Mouse (Mus musculus): ENCODE data around the gene Pip4k2a.

DNA sequence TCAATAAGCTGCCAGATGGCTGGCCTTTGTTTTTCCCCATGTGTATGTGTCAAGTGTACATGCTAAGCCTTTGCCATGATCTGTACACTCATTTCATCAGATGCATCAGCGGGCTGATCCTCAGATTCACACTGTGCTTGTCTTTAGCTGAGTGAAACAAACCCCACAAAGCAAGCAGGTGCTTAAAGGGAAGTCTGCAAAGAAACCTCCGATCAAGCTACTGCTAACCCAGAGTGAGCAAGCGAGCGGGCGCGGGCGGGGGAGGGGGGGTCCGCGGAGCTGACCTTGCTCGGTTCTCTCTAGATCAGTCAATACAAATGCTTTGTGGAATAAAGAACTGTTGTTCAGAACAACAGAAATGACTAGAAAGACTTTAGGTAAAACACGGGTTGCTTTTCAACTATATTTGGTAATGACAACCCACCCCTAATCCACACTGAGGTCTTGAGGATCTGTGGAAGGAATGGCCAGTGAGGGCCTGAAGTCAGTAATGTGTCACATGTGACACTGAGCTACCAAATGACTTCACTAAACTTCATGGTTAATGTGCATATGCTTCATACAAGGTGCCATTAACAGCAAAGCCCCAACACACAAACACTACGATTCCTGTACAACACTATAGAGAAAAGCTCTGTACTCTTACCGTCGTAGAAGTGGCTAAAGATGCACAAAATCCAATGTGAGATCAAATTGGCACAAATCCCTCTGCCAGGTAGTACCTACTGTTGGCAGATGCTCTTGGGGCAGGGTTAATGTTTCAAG is 81.1 kb downstream of the Pip4k2a start:
- TF ChIP-seq CTCF (IDR thresholded peaks at IDR 0.05; ENCODE audit: borderline replicate concordance, insufficient read depth, low read depth, low read length) (no peak), POLR2A (IDR thresholded peaks at IDR 0.05; ENCODE audit: borderline replicate concordance, insufficient read depth, low read length) (no peak)
